Mouse (Mus musculus) ovary, postnatal 36 days (tissue): ENCODE results near the gene Gnas.

ENCODE experiments used
- DNase-seq: peaks from one replicate; pipeline ENCODE4 v3.0.0; 2022; ENCODE audit warnings: low spot score, mixed read lengths

Gene Gnas

DNA sequence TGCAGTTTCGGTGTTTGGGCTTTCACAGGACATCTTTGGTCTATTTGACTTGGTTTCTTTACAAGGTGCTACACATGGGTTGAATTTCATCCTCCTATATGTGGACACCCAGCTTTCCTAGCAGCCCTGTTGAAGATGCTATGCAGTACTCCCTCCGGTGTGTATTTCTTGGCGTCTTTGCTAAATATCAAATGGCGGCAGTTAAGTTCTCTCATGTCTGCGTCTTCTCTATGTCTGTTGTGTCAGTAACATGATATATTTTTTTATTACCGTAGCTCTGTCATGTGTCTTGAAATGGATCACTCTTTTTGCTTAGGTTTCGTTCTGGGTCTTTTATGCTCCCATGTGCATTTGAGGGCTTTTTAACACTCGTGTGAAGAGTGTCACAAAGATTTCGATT lies 96.9 kb downstream of the Gnas start:
- DNase-seq, result no peak

DNA sequence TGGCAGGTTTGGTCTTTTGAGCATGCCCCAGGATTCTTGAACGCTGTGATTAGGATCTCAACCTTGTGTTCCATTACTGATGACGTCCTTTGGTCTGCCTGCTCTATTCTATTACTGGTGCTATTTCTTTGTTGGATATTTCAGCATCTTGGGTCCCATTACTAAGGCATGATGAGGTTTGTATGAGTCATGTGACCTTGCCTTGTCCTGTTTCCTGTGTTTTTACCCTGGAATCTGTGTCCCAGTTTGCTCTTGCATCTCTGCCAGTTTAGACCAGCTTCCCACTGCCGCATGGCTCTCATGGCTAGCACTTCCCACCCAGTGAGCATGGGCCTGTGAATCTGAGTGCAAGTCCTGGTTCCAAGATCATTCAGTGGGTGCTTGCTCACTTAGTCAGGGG lies 107.8 kb downstream of the Gnas start:
- DNase-seq, result no peak

DNA sequence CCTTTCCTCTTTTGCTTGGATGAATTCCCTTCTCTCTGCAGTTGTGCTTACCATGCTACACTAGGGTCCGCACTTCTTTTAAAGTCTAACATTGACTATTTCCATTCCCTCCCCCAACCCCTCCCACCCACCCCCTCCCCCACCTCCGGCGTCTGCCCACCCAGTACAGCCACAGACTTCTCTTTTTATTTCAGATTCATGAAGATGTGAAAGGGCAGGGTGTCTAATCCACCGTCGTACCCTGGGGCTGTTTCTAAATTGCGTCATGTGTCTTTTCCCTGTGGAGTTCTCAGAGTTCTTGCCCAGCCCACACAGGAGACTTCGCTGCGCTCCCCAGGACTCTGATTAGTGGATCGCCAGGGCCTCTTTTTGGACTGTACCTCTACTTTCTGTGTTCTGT lies 108.4 kb downstream of the Gnas start:
- DNase-seq, result no peak

DNA sequence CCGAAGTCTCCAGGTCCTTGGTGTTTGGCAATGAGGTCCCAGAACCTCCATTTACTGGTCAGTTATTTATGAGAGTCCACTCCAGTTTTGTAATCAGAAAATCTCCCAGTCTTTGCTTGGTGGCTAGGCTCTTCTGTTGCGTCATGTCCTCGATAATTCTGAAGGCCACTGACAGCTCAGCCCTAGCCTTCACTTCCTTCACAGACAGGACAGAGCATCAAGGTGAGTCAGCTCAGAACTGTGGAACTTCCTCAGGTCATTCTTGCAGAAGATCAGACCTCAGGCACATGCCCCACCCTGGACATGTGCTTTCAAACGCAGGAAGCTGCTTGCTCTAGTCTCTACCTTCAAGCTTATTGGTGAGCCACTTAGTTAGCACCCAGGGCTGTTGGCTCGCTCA lies 109.3 kb downstream of the Gnas start:
- DNase-seq, result no peak
